Mouse (Mus musculus): ENCODE data around the gene Tnf.

DNA sequence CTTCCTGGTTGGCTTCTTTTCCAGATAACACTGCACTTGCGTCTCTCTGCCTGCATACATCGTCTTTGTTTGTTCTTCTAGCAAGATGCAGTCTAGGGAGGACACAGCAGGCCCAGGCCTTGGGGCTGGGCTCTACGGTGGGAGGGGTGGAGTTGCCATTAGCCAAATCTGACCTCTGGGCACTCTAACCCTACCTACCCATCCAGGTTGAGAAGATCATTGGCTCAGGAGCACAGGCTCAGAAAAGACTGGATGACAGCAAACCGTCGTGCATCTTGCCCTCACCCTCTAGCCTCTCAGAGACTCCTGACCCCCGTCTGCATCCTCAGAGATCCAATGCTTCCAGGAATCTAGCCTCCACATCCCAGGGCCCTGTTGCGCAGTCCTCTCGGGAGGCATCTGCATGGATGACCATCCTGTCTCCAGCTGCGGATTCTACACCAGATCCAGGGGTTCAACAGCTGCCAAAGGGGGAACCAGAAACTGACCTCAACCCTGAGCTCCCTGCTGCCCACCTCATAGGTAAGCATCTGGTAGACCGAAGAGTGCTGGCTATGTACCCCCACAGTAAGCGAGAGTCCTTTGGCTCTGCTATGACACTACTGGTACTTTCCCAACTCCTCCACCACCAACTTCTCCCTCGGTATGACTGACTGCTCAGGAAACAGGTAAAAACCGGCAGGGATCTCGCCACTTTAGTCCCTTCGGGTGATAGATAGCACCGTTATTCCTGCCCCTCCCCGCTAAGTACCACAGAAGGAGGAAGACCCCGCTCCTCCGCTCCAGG is 6.8 kb downstream of the Tnf start:
- TF ChIP-seq CTCF (conservative IDR thresholded peaks at IDR 0.05; ENCODE audit: low read length): no peak
- no peak for TF ChIP-seq POU5F1 (IDR thresholded peaks at IDR 0.05; ENCODE audit: borderline replicate concordance, low read length)
- TF ChIP-seq NANOG (IDR thresholded peaks at IDR 0.05; ENCODE audit: borderline replicate concordance, low read length): no peak

Data from E14TG2a.4 (cell line).